Mouse (Mus musculus) liver, postnatal 0 days (tissue): ENCODE results near the gene Gzmf.

Source experiments
- CTCF ChIP-seq: sonication (generic); IDR thresholded peaks from 2 replicates; pipeline ENCODE4 v1.5.1; 2016; ENCODE audit warnings: antibody characterized with exemption, low read depth
- EP300 ChIP-seq: IDR thresholded peaks from 2 replicates; pipeline ENCODE4 v1.6.1; 2016; ENCODE audit warnings: antibody characterized with exemption, low read depth, mild to moderate bottlenecking

DNA sequence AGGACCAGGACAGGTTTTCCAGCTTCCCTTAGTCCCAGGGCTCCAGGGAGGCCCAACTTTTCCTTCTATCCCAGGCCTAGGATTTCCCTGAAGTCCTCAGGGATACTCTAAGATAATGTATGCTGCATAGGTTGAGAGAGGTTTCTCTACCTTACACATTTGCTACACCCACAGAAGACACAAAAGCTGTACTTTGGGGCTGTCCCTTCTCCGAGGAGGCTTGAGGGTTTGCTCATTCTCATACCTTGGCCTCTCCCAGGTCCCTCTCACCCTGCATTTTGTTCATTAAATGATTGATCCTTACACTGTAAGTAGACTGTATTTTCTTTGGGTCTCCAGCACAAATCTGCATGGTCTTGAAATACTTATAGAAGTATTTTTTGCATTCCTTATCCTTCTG, 5.6 kb downstream of the Gzmf start:
- no peak for TF ChIP-seq CTCF
- no peak for TF ChIP-seq EP300
